Mouse (Mus musculus): ENCODE results near the gene Dip2c. TPM values are rescaled to one million over a fixed set of nuclear protein-coding genes. Genes with fewer than 3 reads are reported as not detected.

Gene Dip2c
- polyA plus RNA-seq, 1 experiment: 1.2 TPM

DNA sequence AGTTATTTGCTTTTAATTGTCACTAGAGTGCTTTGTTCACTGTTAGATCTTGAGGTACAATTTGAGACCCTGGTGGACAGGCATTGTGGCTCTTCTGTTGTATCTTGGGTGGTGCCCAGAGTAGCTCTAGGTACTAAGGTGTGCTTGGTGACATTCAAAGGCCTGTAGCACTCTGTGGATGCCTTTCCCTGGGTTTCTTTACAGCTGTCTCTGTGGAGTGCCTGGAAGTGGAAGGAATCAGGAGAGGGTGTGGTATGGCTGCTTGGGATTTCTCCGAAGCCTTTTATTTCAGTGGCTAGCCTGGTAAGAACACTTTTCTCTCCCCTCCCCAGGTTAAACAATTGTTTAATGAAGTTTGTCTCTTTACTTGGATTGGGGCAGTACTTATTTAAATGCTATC is 34.5 kb downstream of the Dip2c start:
- Histone ChIP-seq H3K27ac (ENCODE audit: control insufficient read depth, insufficient read depth, low read depth, low read length, poor library complexity) (no peak overlapping the region), H3K4me1 (ENCODE audit: control insufficient read depth, insufficient read depth, low read length) (no peaks in the 10 kb centered on the region), H3K4me3 (replicated peaks; ENCODE audit: control insufficient read depth, low read depth, low read length) (no peak overlapping the region)
- 84% methylated on average over 1 of the region's 1 CpGs for WGBS
- no peak for TF ChIP-seq POLR2A (IDR thresholded peaks at IDR 0.05; ENCODE audit: borderline replicate concordance, control insufficient read depth, low read depth, low read length)
- TF ChIP-seq CTCF (IDR thresholded peaks at IDR 0.05; ENCODE audit: control insufficient read depth, insufficient read depth, low read length): no peak

DNA sequence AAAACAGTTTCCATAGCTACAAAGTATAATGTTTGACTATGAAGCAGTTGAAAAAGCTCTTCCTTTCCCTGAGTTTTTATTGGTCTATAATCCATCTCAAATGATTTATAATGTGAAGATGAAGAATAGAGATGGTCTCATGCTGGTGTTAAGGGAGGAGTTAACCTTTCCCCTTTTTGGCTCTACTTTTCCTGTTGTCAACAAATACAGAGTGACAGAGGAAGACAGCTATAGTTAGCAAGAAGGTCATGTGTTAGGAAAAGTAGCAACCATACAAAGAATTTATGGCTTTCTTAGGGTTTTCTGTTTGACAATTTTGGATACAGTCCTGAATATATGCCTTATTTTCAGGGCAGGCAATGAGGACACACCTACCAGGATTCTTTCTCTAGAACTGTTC is 36.6 kb downstream of the Dip2c start:
- TF ChIP-seq CTCF (IDR thresholded peaks at IDR 0.05; ENCODE audit: control insufficient read depth, insufficient read depth, low read length): no peak
- TF ChIP-seq POLR2A (IDR thresholded peaks at IDR 0.05; ENCODE audit: borderline replicate concordance, control insufficient read depth, low read depth, low read length): no peak
- Histone ChIP-seq H3K27ac (ENCODE audit: control insufficient read depth, insufficient read depth, low read depth, low read length, poor library complexity) (no peak overlapping the region), H3K4me3 (replicated peaks; ENCODE audit: control insufficient read depth, low read depth, low read length) (no peak overlapping the region), H3K4me1 (ENCODE audit: control insufficient read depth, insufficient read depth, low read length) (no peaks in the 10 kb centered on the region)

DNA sequence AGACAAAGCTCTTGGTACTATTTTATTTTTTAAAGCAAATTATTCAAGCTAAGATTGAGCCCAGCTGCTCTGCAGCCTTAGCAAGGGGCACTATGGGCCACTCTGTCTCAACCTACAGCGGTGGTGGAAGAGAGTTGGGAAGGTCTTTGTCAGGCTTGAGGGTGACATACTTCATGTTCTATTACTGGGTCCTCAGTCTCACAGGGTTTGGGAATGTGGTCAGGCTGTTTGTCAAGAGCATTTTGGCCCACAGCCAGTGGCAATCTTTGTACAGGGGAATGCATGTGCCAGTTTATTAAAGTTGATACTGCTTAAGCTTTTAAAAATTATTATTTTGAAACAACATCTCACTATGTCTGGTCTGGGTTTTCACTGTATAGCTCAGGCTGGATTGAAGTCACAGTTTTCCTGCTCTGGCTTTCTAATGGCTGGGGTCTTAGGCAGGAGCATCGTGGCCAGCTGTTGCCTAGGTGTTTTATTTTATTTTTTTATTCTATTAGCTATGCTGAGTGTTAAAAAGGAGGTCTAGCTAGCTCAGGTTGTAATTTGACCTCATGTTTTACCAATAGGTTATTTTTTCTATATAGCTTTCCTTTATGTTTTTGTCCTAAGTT is 37.9 kb downstream of the Dip2c start:
- no peak overlapping the region for H3K4me3 ChIP-seq (replicated peaks; ENCODE audit: control insufficient read depth, low read depth, low read length)
- WGBS: 76% methylated on average over 2 of the region's 2 CpGs
- TF ChIP-seq CTCF (IDR thresholded peaks at IDR 0.05; ENCODE audit: control insufficient read depth, insufficient read depth, low read length) (no peak), POLR2A (IDR thresholded peaks at IDR 0.05; ENCODE audit: borderline replicate concordance, control insufficient read depth, low read depth, low read length) (no peak)
- no peak overlapping the region for H3K27ac ChIP-seq (ENCODE audit: control insufficient read depth, insufficient read depth, low read depth, low read length, poor library complexity)
- H3K4me1 ChIP-seq (ENCODE audit: control insufficient read depth, insufficient read depth, low read length): no peaks in the 10 kb centered on the region

- no peak overlapping the region for H3K27ac ChIP-seq (ENCODE audit: control insufficient read depth, insufficient read depth, low read depth, low read length, poor library complexity)
- no peak overlapping the region for H3K4me3 ChIP-seq (replicated peaks; ENCODE audit: control insufficient read depth, low read depth, low read length)
- no peaks in the 10 kb centered on the region for H3K4me1 ChIP-seq (ENCODE audit: control insufficient read depth, insufficient read depth, low read length)
- TF ChIP-seq CTCF (IDR thresholded peaks at IDR 0.05; ENCODE audit: control insufficient read depth, insufficient read depth, low read length): no peak
- no peak for TF ChIP-seq POLR2A (IDR thresholded peaks at IDR 0.05; ENCODE audit: borderline replicate concordance, control insufficient read depth, low read depth, low read length)
- 81% methylated on average over 4 of the region's 4 CpGs for WGBS
These were observed 38.4 kb downstream of the Dip2c start for GRCm38 (mm10) chr13:9314713-9315112.

GRCm38 (mm10) chr13:9319745-9320144 is 43.4 kb downstream of the Dip2c start:
- Histone ChIP-seq H3K4me3 (replicated peaks; ENCODE audit: control insufficient read depth, low read depth, low read length) (no peak overlapping the region), H3K27ac (ENCODE audit: control insufficient read depth, insufficient read depth, low read depth, low read length, poor library complexity) (no peak overlapping the region), H3K4me1 (ENCODE audit: control insufficient read depth, insufficient read depth, low read length) (no peaks in the 10 kb centered on the region)
- TF ChIP-seq POLR2A (IDR thresholded peaks at IDR 0.05; ENCODE audit: borderline replicate concordance, control insufficient read depth, low read depth, low read length) (no peak), CTCF (IDR thresholded peaks at IDR 0.05; ENCODE audit: control insufficient read depth, insufficient read depth, low read length) (no peak)
- 77% methylated on average over 2 of the region's 2 CpGs for WGBS

- whole genome bisulfite sequencing: 52% methylated on average over 1 of the region's 1 CpGs
- H3K4me1 ChIP-seq (ENCODE audit: control insufficient read depth, insufficient read depth, low read length): no peaks in the 10 kb centered on the region
- no peak overlapping the region for H3K4me3 ChIP-seq (replicated peaks; ENCODE audit: control insufficient read depth, low read depth, low read length)
- H3K27ac ChIP-seq (ENCODE audit: control insufficient read depth, insufficient read depth, low read depth, low read length, poor library complexity): no peak overlapping the region
- TF ChIP-seq POLR2A (IDR thresholded peaks at IDR 0.05; ENCODE audit: borderline replicate concordance, control insufficient read depth, low read depth, low read length) (no peak), CTCF (IDR thresholded peaks at IDR 0.05; ENCODE audit: control insufficient read depth, insufficient read depth, low read length) (no peak)
These were observed 48.9 kb downstream of the Dip2c start for GRCm38 (mm10) chr13:9325262-9325661.

- TF ChIP-seq POLR2A (IDR thresholded peaks at IDR 0.05; ENCODE audit: borderline replicate concordance, control insufficient read depth, low read depth, low read length): no peak
- no peak for TF ChIP-seq CTCF (IDR thresholded peaks at IDR 0.05; ENCODE audit: control insufficient read depth, insufficient read depth, low read length)
- Histone ChIP-seq H3K4me1 (ENCODE audit: control insufficient read depth, insufficient read depth, low read length) (no peaks in the 10 kb centered on the region), H3K27ac (ENCODE audit: control insufficient read depth, insufficient read depth, low read depth, low read length, poor library complexity) (no peak overlapping the region), H3K4me3 (replicated peaks; ENCODE audit: control insufficient read depth, low read depth, low read length) (no peak overlapping the region)
- 83% methylated on average over 1 of the region's 1 CpGs for WGBS
These were observed 53.1 kb downstream of the Dip2c start for GRCm38 (mm10) chr13:9329307-9329915.

- no peak overlapping the region for H3K27ac ChIP-seq (ENCODE audit: control insufficient read depth, insufficient read depth, low read depth, low read length, poor library complexity)
These were observed 56.9 kb downstream of the Dip2c start for GRCm38 (mm10) chr13:9333187-9333586.

More at GRCm38 (mm10) chr13:9333187-9333586, 56.9 kb downstream of the Dip2c start:
- TF ChIP-seq CTCF (IDR thresholded peaks at IDR 0.05; ENCODE audit: control insufficient read depth, insufficient read depth, low read length): no peak
- no peak for TF ChIP-seq POLR2A (IDR thresholded peaks at IDR 0.05; ENCODE audit: borderline replicate concordance, control insufficient read depth, low read depth, low read length)
- H3K4me3 ChIP-seq (replicated peaks; ENCODE audit: control insufficient read depth, low read depth, low read length): no peak overlapping the region
- no peaks in the 10 kb centered on the region for H3K4me1 ChIP-seq (ENCODE audit: control insufficient read depth, insufficient read depth, low read length)
